In the genomic region with DNA sequence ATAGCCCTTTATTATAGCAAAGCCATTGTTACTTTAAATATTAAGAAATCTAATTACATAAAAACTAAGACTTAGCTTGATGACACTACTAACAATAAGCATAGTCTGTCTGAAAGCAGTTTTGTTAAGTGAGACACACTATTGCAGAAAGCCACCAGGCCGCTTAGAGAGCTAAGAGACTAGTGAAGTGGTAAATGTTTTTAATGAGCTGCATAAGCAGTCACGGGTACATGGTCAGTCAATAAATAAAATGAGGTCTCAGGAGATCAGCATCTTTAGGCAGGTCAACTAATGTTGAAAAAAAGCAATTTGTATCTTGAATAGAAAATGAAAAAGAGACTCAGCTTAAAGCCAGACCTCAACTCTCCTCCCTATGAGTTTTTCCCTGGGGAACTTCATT, we compare ENCODE assay signal across 26 mouse cellular contexts. TPM values are rescaled to one million over a fixed set of nuclear protein-coding genes. Genes with fewer than 3 reads are reported as not detected.
DNase-seq lines count a peak whose midpoint lies in the region; ATAC-seq and TF ChIP-seq lines count a peak whose summit lies in the region.
"Had no signal": no experiment of that assay in that cellular context is flagged by ENCODE, and none has a peak within 500 bp of the region (broad histone marks: within the 10 kb centered on the region; RNA-seq: fewer than 3 reads in every experiment).

No protein-coding gene starts in this region.

- no peak for DNase-seq in hindbrain, embryonic 11.5 days (ENCODE audit: low spot score)
- no peak for DNase-seq in hindbrain, embryonic 10.5 days (ENCODE audit: low spot score)
- peak; percentile 8 for DNase-seq in kidney, adult 2 months
- DNase-seq in kidney, adult 11 months, result no peak
- peak; percentile 1 for DNase-seq in kidney, postnatal 14 days
- DNase-seq in kidney, postnatal 10 days, result no peak
- DNase-seq: adrenal gland, adult 8-10 months; adrenal gland, postnatal 14 days; adrenal gland, postnatal 36 days; B cell, adult 2 months; cerebellum, adult 11-12 months; cerebellum, adult 2 months; cerebellum, adult 9-10 months; cerebellum, postnatal 10 days; cerebellum, postnatal 25 days had no signal

- H3K9ac ChIP-seq in hindbrain, embryonic 11.5 days (ENCODE audit: low read depth, low read length), result no peak overlapping the region
- H3K9ac ChIP-seq: embryonic facial prominence, embryonic 12.5 days; forebrain, embryonic 13.5 days; forebrain, embryonic 15.5 days had no signal

- no peaks in the 10 kb centered on the region for H3K27me3 ChIP-seq in hindbrain, embryonic 11.5 days (ENCODE audit: control insufficient read depth, insufficient read depth, low read length)
- no peaks in the 10 kb centered on the region for H3K27me3 ChIP-seq in hindbrain, embryonic 10.5 days (ENCODE audit: insufficient read depth, poor library complexity, severe bottlenecking)
- no peaks in the 10 kb centered on the region for H3K27me3 ChIP-seq in kidney, adult 2 months (replicated peaks; ENCODE audit: control insufficient read depth, insufficient read depth, low read length)
- H3K27me3 ChIP-seq: CH12.LX; embryonic facial prominence, embryonic 12.5 days; forebrain, embryonic 13.5 days; forebrain, embryonic 15.5 days; Patski had no signal

- H3K27ac ChIP-seq in hindbrain, embryonic 11.5 days (ENCODE audit: low read depth, low read length), result no peak overlapping the region
- no peak overlapping the region for H3K27ac ChIP-seq in hindbrain, embryonic 10.5 days
- H3K27ac ChIP-seq in kidney, adult 2 months (ENCODE audit: insufficient read depth, low read depth, low read length), result no peak overlapping the region
- H3K27ac ChIP-seq: embryonic facial prominence, embryonic 10.5 days; embryonic facial prominence, embryonic 12.5 days; forebrain, embryonic 13.5 days; forebrain, embryonic 15.5 days had no signal

- no peaks in the 10 kb centered on the region for H3K4me1 ChIP-seq in hindbrain, embryonic 11.5 days (replicated peaks; ENCODE audit: control insufficient read depth, insufficient read depth, low read length)
- H3K4me1 ChIP-seq in hindbrain, embryonic 10.5 days (replicated peaks), result no peaks in the 10 kb centered on the region
- H3K4me1 ChIP-seq in kidney, adult 2 months (ENCODE audit: control insufficient read depth, insufficient read depth, low read length), result no peaks in the 10 kb centered on the region; the same call in 1 of the 2 replicates
- H3K4me1 ChIP-seq: embryonic facial prominence, embryonic 10.5 days; embryonic facial prominence, embryonic 12.5 days; forebrain, embryonic 13.5 days; forebrain, embryonic 15.5 days had no signal

- H3K9me3 ChIP-seq in hindbrain, embryonic 11.5 days (ENCODE audit: control insufficient read depth, low read length), result no peaks in the 10 kb centered on the region
- H3K9me3 ChIP-seq in hindbrain, embryonic 10.5 days, result no peaks in the 10 kb centered on the region
- H3K9me3 ChIP-seq: embryonic facial prominence, embryonic 10.5 days; embryonic facial prominence, embryonic 12.5 days; forebrain, embryonic 13.5 days; forebrain, embryonic 15.5 days; G1E had no signal

- no peak for TF ChIP-seq POLR2A in kidney, adult 2 months (IDR thresholded peaks at IDR 0.05; ENCODE audit: low read depth, low read length)

- WGBS in hindbrain, embryonic 11.5 days, result 71% methylated on average over 2 of the region's 2 CpGs
- 78% methylated on average over 2 of the region's 2 CpGs for WGBS in hindbrain, embryonic 10.5 days
- WGBS in kidney, adult 2 months, result 39% methylated on average over 2 of the region's 2 CpGs

- H3K4me2 ChIP-seq in hindbrain, embryonic 11.5 days (replicated peaks; ENCODE audit: low read depth, low read length), result no peak overlapping the region
- H3K4me2 ChIP-seq: embryonic facial prominence, embryonic 12.5 days; forebrain, embryonic 13.5 days; forebrain, embryonic 15.5 days had no signal

- no peak overlapping the region for H3K4me3 ChIP-seq in hindbrain, embryonic 11.5 days (ENCODE audit: low read depth, low read length)
- no peak overlapping the region for H3K4me3 ChIP-seq in hindbrain, embryonic 10.5 days
- no peak overlapping the region for H3K4me3 ChIP-seq in kidney, adult 2 months (ENCODE audit: insufficient read depth, low read depth, low read length)
- H3K4me3 ChIP-seq: embryonic facial prominence, embryonic 10.5 days; embryonic facial prominence, embryonic 12.5 days; forebrain, embryonic 13.5 days; forebrain, embryonic 15.5 days had no signal

- TF ChIP-seq CTCF in kidney, adult 2 months (conservative IDR thresholded peaks at IDR 0.05; ENCODE audit: insufficient read depth, insufficient read length, low read depth, low read length), result no peak

- ATAC-seq in hindbrain, embryonic 11.5 days (ENCODE audit: low FRiP score), result peak; percentile 33; the same call in 1 of the 2 replicates
- ATAC-seq: activated CD4-positive, CD25-positive, alpha-beta regulatory T cell, adult 4 months; CD4-positive, CD25-positive, alpha-beta regulatory T cell, adult 4 months; forebrain, embryonic 13.5 days; forebrain, embryonic 15.5 days; Patski had no signal

- H3K36me3 ChIP-seq in hindbrain, embryonic 11.5 days (ENCODE audit: control insufficient read depth, insufficient read depth, low read length), result no peaks in the 10 kb centered on the region
- no peaks in the 10 kb centered on the region for H3K36me3 ChIP-seq in hindbrain, embryonic 10.5 days
- H3K36me3 ChIP-seq in kidney, adult 2 months (ENCODE audit: control insufficient read depth, insufficient read depth, low read length), result no peaks in the 10 kb centered on the region
- H3K36me3 ChIP-seq: embryonic facial prominence, embryonic 10.5 days; embryonic facial prominence, embryonic 12.5 days; forebrain, embryonic 15.5 days; G1E had no signal

RNA-seq across cellular contexts. Expression of a gene that starts 44.3 kb away (rescaled TPM):
- not detected in 2 replicates for polyA plus RNA-seq in hindbrain, embryonic 11.5 days (2014; fragmentation: Nextera tagmentation; extraction: Ambion mirVana)
- polyA plus RNA-seq in hindbrain, embryonic 10.5 days (2016; fragmentation: Nextera tagmentation; extraction: Ambion mirVana), result 0.04 TPM in 1 of 2 replicates, not detected in the other
- polyA plus RNA-seq in kidney, adult 2 months (2012; rRNA removed), result 0.03 and 0.04 TPM in 2 replicates
- polyA plus RNA-seq: activated CD4-positive, CD25-positive, alpha-beta regulatory T cell, adult 4 months; CD4-positive, CD25-positive, alpha-beta regulatory T cell, adult 4 months; cerebellum, adult 2 months; embryonic facial prominence, embryonic 12.5 days; embryonic facial prominence, embryonic 14.5 days; forebrain, embryonic 11.5 days; forebrain, embryonic 15.5 days; G1E; Patski had no signal

Comparison
In these comparisons a context has a peak if more than half of its experiments do, and no peak if none do; other contexts are left out.
1. DNase-seq: peak in kidney, adult 2 months (single experiment) and kidney, postnatal 14 days (single experiment); none in hindbrain, embryonic 11.5 days (single experiment), hindbrain, embryonic 10.5 days (single experiment), kidney, adult 11 months (single experiment) and kidney, postnatal 10 days (single experiment).